Mouse (Mus musculus): ENCODE results near the gene Cfap97d1. TPM values are rescaled to one million over a fixed set of nuclear protein-coding genes. Genes with fewer than 3 reads are reported as not detected.

The Cfap97d1 gene
- polyA plus RNA-seq, 1 experiment from 2014 or later = not detected

DNA sequence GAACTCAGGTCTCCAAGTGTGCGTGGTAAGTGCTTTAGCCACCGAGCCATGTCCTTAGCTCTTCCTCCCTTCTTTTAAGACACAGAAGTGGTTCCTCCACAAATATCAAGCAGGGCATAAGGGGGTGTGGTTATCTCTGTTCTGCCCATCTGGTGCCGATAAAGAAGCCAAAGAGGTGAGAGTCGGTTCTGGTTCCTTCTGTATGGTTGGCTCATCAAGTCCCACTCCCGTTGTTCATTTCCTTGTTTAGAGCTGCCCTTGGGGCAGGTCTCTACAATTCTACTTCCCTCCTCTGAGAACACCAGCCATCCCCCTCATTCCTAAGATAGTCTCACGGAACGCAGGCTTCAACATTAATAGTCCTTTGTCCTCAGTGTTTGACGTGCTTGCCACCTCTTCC lies 10.0 kb downstream of the Cfap97d1 start:
- Histone ChIP-seq H3K9me3 (no peaks in the 10 kb centered on the region), H3K27me3 (replicated peaks) (no peaks in the 10 kb centered on the region), H3K27ac (no peak overlapping the region), H3K36me3 (no peaks in the 10 kb centered on the region), H3K4me1 (no peaks in the 10 kb centered on the region), H3K9ac (no peak overlapping the region), H3K4me3 (no peak overlapping the region), H3K4me2 (replicated peaks) (no peak overlapping the region)
- WGBS = 79% methylated on average over 8 of the region's 8 CpGs
- ATAC-seq (ENCODE audit: low FRiP score, low read depth) = no peak

DNA sequence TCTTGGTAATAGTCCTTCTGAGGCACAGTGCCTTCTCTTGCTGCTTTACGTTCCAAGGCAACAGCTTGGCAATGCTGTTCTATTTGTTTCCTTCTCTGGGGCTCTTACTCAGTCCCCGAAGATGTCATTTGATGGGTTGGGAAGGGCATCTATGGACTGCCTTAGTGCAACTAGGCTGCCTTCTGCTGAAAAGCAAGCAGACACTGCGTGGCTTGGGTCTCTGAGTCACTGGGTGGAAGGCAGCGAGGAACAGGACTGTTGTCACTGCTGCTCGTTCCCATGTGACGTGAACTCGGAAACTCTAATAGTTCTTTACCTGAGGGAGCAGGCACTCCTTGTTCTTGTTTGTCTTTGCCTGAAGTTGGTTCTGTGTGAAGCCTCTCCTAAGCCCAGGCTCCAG lies 11.9 kb downstream of the Cfap97d1 start:
- 93% methylated on average over 7 of the region's 7 CpGs for WGBS
- no peak overlapping the region for H3K4me3 ChIP-seq
- no peak for ATAC-seq (ENCODE audit: low FRiP score, low read depth)

DNA sequence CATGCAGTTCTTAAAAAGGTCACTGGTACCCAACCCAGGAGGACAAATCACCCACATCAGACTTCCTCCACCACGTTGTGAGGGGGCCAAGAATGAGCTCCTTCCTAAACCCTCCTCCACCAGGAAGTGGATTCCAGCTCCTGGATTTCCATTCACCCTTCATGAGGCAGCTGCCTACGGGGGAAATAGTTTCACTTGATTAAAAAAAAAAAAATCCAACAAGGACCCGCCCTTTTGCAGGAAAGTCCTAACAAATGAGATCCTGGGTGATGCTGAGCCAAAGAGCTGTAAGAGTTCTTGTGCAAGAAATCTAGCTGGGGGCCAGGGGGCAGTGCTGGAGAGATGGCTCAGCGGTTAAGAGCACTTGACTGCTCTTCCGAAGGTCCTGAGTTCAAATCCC lies 14.2 kb downstream of the Cfap97d1 start:
- ATAC-seq (ENCODE audit: low FRiP score, low read depth) = no peak
- WGBS = 60% methylated on average over 5 of the region's 5 CpGs

More for the DNA sequence above, 11.9 kb downstream of the Cfap97d1 start:
- H3K27me3 ChIP-seq (replicated peaks) = no peaks in the 10 kb centered on the region
- H3K9ac ChIP-seq = no peak overlapping the region
- no peaks in the 10 kb centered on the region for H3K9me3 ChIP-seq
- H3K36me3 ChIP-seq = peaks cover 8% of the 10 kb centered on the region
- H3K4me2 ChIP-seq (replicated peaks) = no peak overlapping the region
- H3K4me1 ChIP-seq = no peaks in the 10 kb centered on the region
- H3K27ac ChIP-seq = no peak overlapping the region

DNA sequence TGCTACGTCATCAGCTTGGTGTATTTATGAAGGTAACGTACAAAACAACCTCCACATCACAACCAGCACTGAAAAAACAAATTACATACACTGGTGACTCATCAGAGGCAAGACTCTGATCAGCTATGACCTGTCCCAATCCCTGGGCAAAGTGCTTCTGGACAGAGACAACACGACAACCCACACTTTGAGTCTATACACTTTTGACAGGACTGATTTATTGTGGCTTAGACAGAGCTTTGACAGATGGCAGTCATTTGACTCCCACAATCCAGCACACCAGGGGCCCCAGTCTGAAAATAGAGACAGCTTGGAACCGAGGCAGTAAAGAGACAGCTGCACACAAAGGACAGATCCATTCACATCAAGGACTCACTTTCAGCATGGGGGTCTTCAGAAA lies 15.4 kb downstream of the Cfap97d1 start:
- WGBS = 39% methylated on average over 4 of the region's 4 CpGs
- Histone ChIP-seq H3K4me1 (no peaks in the 10 kb centered on the region), H3K4me2 (replicated peaks) (no peak overlapping the region), H3K4me3 (no peak overlapping the region), H3K27ac (no peak overlapping the region), H3K9ac (no peak overlapping the region), H3K36me3 (peaks cover 32% of the 10 kb centered on the region), H3K9me3 (no peaks in the 10 kb centered on the region), H3K27me3 (replicated peaks) (no peaks in the 10 kb centered on the region)
- ATAC-seq (ENCODE audit: low FRiP score, low read depth) = no peak

More for the DNA sequence above, 14.2 kb downstream of the Cfap97d1 start:
- no peak overlapping the region for H3K27ac ChIP-seq
- no peak overlapping the region for H3K9ac ChIP-seq
- H3K36me3 ChIP-seq = peaks cover 20% of the 10 kb centered on the region
- H3K4me1 ChIP-seq = no peaks in the 10 kb centered on the region
- no peak overlapping the region for H3K4me3 ChIP-seq
- H3K9me3 ChIP-seq = no peaks in the 10 kb centered on the region
- no peaks in the 10 kb centered on the region for H3K27me3 ChIP-seq (replicated peaks)
- no peak overlapping the region for H3K4me2 ChIP-seq (replicated peaks)

DNA sequence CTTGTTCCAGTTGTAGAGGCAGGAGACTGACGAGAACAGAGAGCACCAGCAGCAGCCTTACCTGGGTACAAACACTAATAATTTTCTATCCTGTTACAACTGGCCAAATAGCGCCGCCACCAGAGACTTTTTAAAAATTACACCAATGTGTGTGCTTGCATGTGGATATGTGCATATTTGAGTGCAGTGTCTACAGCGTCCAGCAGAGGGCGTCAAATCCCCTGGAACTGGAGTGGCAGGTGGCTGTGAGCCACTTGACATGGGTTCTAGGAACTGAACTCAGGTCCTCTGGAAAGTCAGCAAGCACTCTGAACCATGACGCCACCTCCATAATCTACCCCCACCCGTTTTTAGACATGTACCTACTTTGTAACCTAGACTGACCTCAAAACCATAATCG lies 20.2 kb downstream of the Cfap97d1 start:
- Histone ChIP-seq H3K9ac (no peak overlapping the region), H3K4me2 (replicated peaks) (no peak overlapping the region), H3K27me3 (replicated peaks) (no peaks in the 10 kb centered on the region), H3K27ac (no peak overlapping the region), H3K4me3 (no peak overlapping the region), H3K4me1 (no peaks in the 10 kb centered on the region), H3K36me3 (peaks cover 75% of the 10 kb centered on the region), H3K9me3 (no peaks in the 10 kb centered on the region)
- WGBS = 90% methylated on average over 8 of the region's 8 CpGs
- ATAC-seq (ENCODE audit: low FRiP score, low read depth) = no peak

DNA sequence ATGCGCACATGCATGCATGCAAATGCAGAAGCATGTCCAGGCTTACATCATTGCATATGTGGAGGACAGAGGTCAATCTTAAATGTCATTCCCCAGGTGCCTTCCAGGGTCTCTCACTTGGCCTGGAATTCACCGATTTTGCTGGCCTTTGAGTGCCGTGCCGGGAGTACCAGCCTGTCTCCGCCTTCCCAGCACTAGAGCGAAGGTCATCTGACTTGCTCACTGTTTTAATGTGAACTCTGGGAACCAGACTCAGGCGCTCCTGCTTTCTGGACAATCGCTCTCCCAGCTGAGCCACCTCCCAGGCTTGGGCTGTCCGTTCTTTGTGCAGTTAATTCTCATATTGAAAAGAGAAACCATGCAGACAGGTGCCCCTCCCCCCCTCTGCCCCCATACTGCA lies 22.2 kb downstream of the Cfap97d1 start:
- H3K36me3 ChIP-seq = peaks cover 79% of the 10 kb centered on the region

DNA sequence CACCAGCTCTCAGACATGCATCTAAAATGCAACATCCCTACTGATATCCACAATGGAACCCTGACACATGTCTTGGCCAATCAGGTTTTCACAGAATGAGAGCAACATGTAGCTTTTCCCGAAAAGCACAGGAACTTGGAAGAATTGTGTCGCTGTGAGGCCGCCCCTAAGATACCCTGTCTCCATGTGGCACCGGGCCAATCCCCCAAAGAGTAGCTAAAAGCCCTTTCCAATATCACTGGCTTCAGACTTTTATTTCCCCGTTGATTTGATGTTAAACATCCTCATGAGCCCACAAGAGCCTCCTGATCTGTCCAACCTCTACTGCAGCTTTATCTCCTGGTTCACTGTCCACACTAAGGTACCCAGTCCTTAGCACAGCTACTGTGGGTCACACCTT lies 22.6 kb downstream of the Cfap97d1 start:
- H3K27ac ChIP-seq = no peak overlapping the region
- no peaks in the 10 kb centered on the region for H3K9me3 ChIP-seq
- peaks cover 79% of the 10 kb centered on the region for H3K36me3 ChIP-seq
- ATAC-seq (ENCODE audit: low FRiP score, low read depth) = no peak
- WGBS = 85% methylated on average over 5 of the region's 5 CpGs
- H3K27me3 ChIP-seq (replicated peaks) = no peaks in the 10 kb centered on the region
- no peak overlapping the region for H3K4me3 ChIP-seq
- no peak overlapping the region for H3K9ac ChIP-seq
- no peak overlapping the region for H3K4me2 ChIP-seq (replicated peaks)
- peaks cover 11% of the 10 kb centered on the region for H3K4me1 ChIP-seq

More for the DNA sequence above, 22.2 kb downstream of the Cfap97d1 start:
- no peak overlapping the region for H3K4me3 ChIP-seq
- no peaks in the 10 kb centered on the region for H3K27me3 ChIP-seq (replicated peaks)
- no peak for ATAC-seq (ENCODE audit: low FRiP score, low read depth)
- H3K9ac ChIP-seq = no peak overlapping the region
- WGBS = 59% methylated on average over 9 of the region's 9 CpGs
- no peak overlapping the region for H3K4me2 ChIP-seq (replicated peaks)
- no peaks in the 10 kb centered on the region for H3K9me3 ChIP-seq
- no peak overlapping the region for H3K27ac ChIP-seq
- H3K4me1 ChIP-seq = peaks cover 11% of the 10 kb centered on the region

DNA sequence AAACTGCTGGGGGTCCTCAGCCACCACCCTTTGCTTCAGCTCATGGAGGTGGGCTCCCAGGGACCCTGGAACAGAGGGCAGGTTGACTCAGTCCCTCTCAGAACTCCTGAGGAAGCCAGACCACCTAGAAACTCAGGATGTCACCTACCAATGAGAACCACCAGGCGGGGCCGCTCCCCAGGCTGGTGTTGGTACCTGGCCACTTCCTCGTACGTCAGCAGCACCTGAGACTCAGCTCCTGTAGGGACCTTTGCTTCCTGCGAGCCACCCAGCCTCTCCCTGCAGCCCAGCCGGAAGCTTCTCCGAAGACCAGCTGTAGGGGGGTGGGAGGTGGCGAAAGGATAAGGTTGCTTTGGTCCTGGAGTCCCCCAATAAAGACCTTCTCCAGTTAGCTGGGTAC lies 24.3 kb downstream of the Cfap97d1 start:
- peaks cover 85% of the 10 kb centered on the region for H3K36me3 ChIP-seq
- H3K27me3 ChIP-seq (replicated peaks) = no peaks in the 10 kb centered on the region
- 93% methylated on average over 8 of the region's 8 CpGs for WGBS
- H3K4me2 ChIP-seq (replicated peaks) = no peak overlapping the region
- H3K9ac ChIP-seq = no peak overlapping the region
- H3K4me3 ChIP-seq = no peak overlapping the region
- no peak overlapping the region for H3K27ac ChIP-seq
- H3K4me1 ChIP-seq = peaks cover 11% of the 10 kb centered on the region
- no peak for ATAC-seq (ENCODE audit: low FRiP score, low read depth)
- no peaks in the 10 kb centered on the region for H3K9me3 ChIP-seq

DNA sequence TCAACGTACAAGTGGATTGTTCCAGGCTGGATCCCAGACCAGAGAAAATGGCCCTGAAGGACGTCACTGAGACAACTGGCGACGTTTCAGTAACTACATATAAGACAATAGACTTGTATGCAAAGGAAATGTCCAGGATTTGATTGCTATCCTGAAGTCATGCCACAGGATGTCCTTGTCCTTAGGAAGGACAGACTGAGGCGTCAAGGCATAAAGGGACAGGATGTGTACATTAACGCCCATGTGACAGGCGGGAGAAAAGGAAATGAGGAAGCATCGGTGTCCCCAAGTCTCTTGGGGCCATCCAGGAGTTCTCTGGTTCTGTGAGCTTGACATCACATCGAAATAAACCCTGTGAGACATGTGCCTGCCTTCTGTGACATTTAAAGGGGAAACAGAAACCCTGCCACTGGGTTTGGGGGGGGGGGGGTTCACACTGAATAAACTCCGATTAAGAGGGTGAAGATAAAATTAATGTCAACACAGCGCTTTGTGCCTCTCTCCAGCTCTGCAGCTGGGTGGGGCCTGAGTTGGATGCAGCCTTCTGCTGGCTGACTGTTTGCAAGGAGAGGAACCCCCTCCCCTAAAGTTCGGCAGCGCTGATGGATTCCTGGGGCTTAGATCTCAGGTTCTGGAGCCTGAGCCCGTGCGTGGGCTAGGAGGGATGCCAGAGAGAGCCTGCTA lies 25.0 kb downstream of the Cfap97d1 start:
- H3K36me3 ChIP-seq = peaks cover 82% of the 10 kb centered on the region
- no peak overlapping the region for H3K4me3 ChIP-seq
- H3K4me2 ChIP-seq (replicated peaks) = no peak overlapping the region
- no peaks in the 10 kb centered on the region for H3K27me3 ChIP-seq (replicated peaks)
- no peak overlapping the region for H3K27ac ChIP-seq
- 83% methylated on average over 15 of the region's 15 CpGs for WGBS
- peaks cover 11% of the 10 kb centered on the region for H3K4me1 ChIP-seq
- no peak overlapping the region for H3K9ac ChIP-seq
- H3K9me3 ChIP-seq = no peaks in the 10 kb centered on the region
- no peak for ATAC-seq (ENCODE audit: low FRiP score, low read depth)

DNA sequence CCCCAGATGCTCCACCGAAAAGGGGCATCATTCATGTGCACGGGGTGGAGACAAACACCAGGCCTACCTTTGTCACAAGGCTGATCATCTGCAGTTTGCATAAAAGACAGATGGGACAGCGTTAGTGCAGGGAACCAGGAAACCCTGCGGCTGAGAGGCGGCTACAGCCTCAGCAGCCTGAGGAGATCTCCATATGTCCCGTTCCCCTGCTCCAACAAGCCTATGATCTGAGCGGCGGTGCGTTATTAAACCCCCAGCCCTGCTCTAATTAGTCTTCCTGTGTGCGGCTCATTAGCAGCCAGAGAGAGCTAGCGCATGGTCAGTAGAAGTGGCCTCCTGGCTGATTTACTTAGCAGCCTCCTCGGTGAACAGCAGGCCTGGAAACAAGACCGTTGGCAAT lies 26.1 kb downstream of the Cfap97d1 start:
- WGBS = 46% methylated on average over 13 of the region's 13 CpGs
- peak; percentile 68; the same call in 1 of the 2 replicates for ATAC-seq (ENCODE audit: low FRiP score, low read depth)

DNA sequence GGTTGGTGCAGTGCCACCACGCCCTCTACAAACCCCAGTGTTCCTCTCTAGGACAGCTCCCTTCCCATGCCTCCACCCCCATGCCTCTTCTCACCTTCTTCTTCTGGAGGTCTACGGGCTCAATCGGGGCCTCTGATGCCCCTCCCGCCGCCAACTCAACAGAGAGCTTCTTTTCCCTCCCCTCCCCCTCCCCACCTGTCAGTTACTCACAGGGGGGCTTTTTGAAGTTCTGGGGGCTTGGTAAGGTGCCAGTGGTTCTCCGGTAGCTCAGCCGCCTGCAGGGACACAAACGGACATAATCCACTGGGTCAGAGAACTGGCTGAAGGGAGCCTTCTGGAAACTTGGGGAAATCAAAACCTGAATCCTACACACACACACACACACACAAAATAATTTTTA lies 27.4 kb downstream of the Cfap97d1 start:
- Histone ChIP-seq H3K27me3 (replicated peaks) (no peaks in the 10 kb centered on the region), H3K27ac (no peak overlapping the region), H3K9me3 (no peaks in the 10 kb centered on the region), H3K4me1 (peaks cover 20% of the 10 kb centered on the region), H3K4me3 (no peak overlapping the region), H3K36me3 (peaks cover 75% of the 10 kb centered on the region), H3K4me2 (replicated peaks) (no peak overlapping the region), H3K9ac (no peak overlapping the region)
- no peak for ATAC-seq (ENCODE audit: low FRiP score, low read depth)
- WGBS = 88% methylated on average over 8 of the region's 8 CpGs

More for the DNA sequence above, 26.1 kb downstream of the Cfap97d1 start:
- no peak overlapping the region for H3K9ac ChIP-seq
- no peak overlapping the region for H3K4me2 ChIP-seq (replicated peaks)
- peaks cover 11% of the 10 kb centered on the region for H3K4me1 ChIP-seq
- peaks cover 79% of the 10 kb centered on the region for H3K36me3 ChIP-seq
- H3K9me3 ChIP-seq = no peaks in the 10 kb centered on the region
- H3K27me3 ChIP-seq (replicated peaks) = no peaks in the 10 kb centered on the region
- H3K4me3 ChIP-seq = no peak overlapping the region
- peak overlapping the region; percentile 27; the same call in 1 of the 2 replicates for H3K27ac ChIP-seq

DNA sequence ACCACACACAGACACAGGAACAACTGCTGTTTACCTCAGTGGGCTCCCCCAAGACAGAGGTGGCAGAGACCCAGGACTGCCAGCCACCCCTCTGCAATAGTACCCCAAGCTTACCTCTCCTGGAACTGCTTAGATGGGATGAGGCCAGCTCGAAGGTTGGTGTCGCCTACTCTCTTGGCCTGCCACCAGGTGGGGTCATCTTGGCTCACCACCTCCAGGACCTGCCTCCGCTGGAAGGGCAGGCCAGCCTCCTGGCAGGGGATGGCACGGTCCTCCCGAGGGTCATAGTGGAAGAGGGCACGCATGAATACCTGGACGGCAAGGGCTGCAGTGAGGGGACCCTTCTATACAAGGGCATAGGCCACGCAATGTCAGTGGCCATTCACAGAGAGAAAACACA lies 29.1 kb downstream of the Cfap97d1 start:
- H3K4me1 ChIP-seq = peaks cover 20% of the 10 kb centered on the region
- no peak for ATAC-seq (ENCODE audit: low FRiP score, low read depth)
- H3K4me2 ChIP-seq (replicated peaks) = no peak overlapping the region
- H3K9me3 ChIP-seq = no peaks in the 10 kb centered on the region
- H3K4me3 ChIP-seq = no peak overlapping the region
- H3K36me3 ChIP-seq = peaks cover 75% of the 10 kb centered on the region
- no peaks in the 10 kb centered on the region for H3K27me3 ChIP-seq (replicated peaks)
- H3K27ac ChIP-seq = no peak overlapping the region
- H3K9ac ChIP-seq = no peak overlapping the region
- 91% methylated on average over 8 of the region's 8 CpGs for WGBS

DNA sequence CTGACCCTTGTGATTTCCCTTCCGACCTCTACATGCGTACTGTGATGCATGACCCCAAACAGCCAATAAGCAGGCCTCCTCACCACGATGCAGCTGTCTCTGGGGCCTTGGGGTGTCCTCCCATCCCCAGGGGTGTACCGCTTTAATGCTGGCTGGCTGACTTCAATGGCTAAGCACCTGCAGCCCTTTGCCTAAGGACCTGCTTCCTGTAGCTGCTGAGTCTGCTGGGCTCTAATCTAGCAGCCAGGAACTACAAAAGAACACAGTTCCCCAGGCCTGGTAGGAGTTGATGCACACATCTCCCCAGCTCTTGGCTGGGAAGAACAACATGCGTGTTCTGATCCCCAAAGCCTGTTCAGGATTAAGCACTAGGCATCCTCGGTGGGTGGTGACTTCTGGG lies 31.4 kb downstream of the Cfap97d1 start:
- no peak for ATAC-seq (ENCODE audit: low FRiP score, low read depth)
- no peak overlapping the region for H3K4me2 ChIP-seq (replicated peaks)
- H3K27me3 ChIP-seq (replicated peaks) = no peaks in the 10 kb centered on the region
- no peak overlapping the region for H3K9ac ChIP-seq
- H3K4me1 ChIP-seq = peaks cover 13% of the 10 kb centered on the region
- no peaks in the 10 kb centered on the region for H3K9me3 ChIP-seq
- H3K36me3 ChIP-seq = peaks cover 69% of the 10 kb centered on the region
- WGBS = 69% methylated on average over 6 of the region's 6 CpGs
- no peak overlapping the region for H3K27ac ChIP-seq
- no peak overlapping the region for H3K4me3 ChIP-seq
